Mouse (Mus musculus) adrenal gland, postnatal 36 days (tissue): ENCODE results near the gene Tubb2a. TPM values are rescaled to one million over a fixed set of nuclear protein-coding genes. Genes with fewer than 3 reads are reported as not detected.
A peak's percentile ranks its signal among the peaks of the same experiment; 100 is the strongest.

Experiments used
- DNase-seq, 2 experiments: peaks; one replicate each; pipeline ENCODE4 v3.0.0; 2021; ENCODE audit warnings: mixed read lengths in 1 of 2
- total RNA-seq, 2 experiments: library from RNA; stranded (reverse); gene quantifications; 2 replicates each; pipeline ENCODE4 v1.2.3; 2021

The Tubb2a gene
- total RNA-seq, 2 experiments from 2014 or later: 24.6 to 42.9 TPM

DNA sequence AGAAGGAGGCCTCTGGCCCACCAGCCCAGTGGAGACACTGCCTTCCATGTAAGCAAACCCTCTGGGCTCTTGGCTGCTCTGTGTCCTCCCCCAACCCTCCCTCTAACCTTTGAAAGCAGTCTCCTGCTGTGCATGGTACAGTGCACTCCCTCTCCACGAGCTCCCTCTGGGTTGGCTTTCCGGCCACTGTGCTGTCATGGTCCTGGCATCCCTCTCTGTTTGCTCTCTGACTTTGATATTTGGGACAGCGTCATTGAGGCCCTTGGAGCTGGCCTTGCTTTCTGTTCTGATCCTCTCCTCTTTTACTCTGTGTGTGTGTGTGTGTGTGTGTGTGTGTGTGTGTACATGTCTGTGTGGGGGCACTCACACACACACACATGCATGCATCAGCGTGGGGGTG, 23.4 kb downstream of the Tubb2a start:
- peak; percentile 30 to 48 for DNase-seq

DNA sequence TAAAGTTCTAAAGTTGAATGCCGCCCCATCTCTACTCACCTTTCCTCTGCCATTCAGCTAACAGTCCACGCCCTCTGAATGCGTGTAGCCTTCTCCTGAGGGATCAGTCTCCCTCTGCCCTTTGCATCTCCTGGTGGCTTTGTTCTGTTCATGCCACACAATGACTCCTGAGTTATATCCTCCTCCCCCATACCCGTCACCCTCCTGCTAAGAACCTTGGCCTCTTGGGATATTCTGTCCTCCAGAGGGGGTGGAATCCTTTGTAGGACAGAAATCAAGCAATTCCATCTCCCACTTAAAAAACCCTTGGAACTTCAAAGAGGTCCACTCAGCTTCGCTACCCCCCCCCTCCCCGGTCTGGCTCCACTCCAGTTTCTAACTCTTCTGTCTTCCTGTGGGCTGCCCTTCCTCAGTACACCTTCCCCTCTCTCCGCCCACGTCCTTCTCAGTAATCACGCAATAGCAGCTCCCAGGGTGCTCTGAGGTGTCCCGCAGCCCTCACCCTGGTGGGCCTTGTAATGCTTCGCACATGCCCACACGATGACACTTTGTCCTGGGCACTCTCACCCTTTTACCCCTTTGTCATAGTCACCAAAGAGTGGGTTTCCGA, 24.0 kb downstream of the Tubb2a start:
- peak; percentile 20 to 28 for DNase-seq

- DNase-seq: no peak
These were observed 26.1 kb downstream of the Tubb2a start for GRCm38 (mm10) chr13:34051692-34052091.

DNA sequence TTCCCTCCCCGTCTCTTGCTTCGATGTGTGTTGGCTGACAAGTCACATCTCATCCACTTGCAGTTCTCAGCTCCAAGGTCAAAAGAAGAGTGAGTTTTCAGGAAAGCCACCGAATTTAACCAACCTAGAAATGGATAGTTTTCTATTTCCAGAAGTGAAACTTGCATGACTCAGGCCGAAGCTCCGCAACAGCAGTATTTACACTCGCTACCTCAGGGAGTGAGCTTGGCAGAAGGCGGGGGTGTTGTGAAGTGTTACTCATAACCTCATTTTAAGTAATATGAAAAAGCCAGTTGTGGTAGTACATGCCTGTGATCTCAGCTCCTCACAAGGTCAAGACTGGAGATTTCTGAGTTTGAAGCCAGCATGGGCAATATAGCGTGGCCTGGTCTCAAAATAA, 27.3 kb downstream of the Tubb2a start:
- peak; percentile 44 to 51 for DNase-seq

GRCm38 (mm10) chr13:34047526-34047925, 30.3 kb downstream of the Tubb2a start:
- no peak for DNase-seq

DNA sequence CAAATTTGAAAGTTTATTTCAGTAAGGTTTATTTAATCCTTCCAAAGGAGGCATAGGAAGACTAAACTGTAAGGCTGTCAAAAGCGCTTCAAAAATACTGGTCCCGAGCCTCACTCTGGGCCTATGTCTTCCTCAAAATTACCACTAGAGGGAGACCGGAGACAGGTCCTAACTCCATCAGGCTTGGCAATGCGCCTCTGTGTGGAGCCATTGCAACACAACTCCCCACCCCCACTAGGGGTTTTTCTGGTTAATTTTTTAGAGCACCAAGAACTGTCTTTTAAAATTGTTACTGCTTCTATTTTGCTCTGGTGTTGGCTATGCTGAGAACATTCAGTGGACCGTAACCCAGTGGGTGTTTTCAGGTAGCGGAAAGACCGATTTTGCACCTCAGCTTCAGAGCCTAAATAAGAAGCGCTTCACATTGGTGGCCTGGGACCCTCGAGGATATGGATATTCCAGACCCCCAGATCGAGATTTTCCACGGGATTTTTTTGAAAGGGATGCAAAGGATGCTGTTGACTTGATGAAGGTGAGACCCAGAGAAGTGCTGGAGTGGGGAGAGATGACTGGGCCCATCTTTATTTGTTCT, 31.3 kb downstream of the Tubb2a start:
- peak; percentile 75 to 82 for DNase-seq

DNA sequence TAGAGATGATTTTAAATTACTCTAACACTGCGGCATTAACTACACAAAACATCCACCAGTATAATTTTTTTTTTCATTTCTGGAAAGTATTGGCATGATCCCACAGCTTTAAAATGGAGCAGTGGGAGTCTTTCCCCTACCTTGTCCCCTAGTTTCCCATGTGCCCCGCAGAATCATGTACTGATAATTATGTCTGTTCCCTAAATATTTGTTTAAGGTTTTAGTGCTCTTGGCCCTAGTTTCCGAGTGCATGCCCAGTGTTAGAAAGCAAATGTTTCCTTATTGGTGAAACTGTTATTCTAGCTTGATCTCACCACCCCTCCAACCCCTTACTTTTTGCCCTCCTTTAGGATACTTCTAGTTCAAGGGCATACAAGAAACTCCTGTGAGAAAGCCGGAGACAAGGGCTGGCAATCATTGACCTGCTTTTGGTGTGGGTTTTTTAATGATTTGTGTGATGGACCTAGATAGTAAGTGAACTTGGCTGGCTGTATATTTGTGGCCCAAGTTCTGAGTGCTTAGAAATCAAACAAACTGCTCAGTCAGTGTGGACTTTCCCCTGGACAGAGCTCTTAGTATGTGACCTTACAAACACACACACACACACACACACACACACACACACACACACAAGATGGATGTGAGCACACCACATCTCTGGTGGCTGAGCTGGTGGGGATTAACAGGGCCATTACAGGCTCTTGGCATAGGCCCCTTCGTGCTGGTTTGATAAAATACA, 32.1 kb downstream of the Tubb2a start:
- no peak for DNase-seq

DNA sequence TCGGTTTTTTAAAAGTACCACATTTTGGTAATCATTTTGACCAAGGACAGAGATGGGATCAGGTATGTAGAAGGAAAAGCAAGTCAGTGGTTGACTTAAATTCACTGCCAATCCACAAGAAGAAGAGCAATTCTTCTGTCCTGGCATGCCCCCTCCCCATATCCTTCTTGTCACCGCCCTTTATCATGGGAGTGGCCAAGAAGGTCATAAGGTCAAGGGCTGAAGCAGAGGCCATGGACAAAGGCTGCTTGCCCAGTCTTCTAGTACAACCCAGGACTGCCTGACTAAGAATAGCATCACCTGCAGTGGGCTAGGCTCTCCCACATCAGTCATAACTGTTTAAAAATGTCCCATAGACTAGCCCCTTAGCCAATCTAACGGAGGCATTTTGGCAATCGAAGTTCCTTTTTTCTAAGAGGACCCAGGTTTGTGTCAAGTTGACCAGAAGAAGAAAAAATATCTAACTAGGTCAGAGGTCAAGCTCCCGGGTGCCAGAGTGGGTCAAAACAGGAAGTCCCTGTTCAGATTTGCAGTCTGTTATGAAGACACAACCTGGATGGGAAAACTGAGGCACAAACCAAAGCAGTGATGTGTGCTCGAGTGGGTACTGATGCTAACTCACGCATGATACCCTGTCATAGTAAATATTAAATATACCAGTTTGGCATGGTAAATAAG, 34.0 kb downstream of the Tubb2a start:
- no peak for DNase-seq

- DNase-seq: no peak
These were observed 37.7 kb downstream of the Tubb2a start for GRCm38 (mm10) chr13:34040091-34040490.

DNA sequence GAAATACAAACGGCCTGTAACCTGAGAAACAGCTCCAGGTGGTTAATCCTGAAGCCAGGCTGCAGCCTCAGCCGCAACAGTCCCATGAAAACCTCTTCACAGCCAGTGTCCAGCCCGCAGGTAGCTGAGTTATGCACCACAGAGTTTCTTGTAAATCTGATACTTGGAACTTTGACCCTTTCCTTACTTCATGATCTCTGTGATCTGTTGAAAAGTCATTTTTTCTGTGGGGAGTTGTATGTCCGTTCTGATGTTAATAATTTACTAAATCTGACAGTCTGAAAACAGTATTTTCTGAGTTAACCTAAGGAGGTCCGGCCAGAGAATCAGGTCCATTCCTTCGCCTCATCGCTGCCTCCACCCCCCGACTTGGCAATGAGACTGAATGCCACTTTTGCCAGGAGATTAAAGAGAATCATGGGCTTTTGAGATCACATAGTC, 38.9 kb downstream of the Tubb2a start:
- DNase-seq: no peak

DNA sequence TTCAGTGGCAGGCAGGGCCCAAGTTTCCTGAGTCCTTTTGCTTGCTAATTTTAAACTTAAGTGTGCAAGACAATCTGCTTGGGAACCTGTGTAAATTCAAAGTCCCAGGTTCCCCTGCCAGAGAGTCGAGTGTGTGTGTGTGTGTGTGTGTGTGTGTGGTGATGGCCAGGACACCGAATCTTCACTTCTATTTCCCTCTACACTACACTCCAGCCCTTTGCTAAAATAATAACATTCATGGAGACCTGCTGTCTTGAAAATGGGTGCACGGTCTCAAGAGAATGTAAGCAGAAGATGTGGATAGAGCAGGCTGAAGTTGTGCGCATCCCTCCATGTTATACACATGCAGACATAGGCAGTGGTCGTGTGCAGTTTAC, 39.8 kb downstream of the Tubb2a start:
- no peak for DNase-seq

DNA sequence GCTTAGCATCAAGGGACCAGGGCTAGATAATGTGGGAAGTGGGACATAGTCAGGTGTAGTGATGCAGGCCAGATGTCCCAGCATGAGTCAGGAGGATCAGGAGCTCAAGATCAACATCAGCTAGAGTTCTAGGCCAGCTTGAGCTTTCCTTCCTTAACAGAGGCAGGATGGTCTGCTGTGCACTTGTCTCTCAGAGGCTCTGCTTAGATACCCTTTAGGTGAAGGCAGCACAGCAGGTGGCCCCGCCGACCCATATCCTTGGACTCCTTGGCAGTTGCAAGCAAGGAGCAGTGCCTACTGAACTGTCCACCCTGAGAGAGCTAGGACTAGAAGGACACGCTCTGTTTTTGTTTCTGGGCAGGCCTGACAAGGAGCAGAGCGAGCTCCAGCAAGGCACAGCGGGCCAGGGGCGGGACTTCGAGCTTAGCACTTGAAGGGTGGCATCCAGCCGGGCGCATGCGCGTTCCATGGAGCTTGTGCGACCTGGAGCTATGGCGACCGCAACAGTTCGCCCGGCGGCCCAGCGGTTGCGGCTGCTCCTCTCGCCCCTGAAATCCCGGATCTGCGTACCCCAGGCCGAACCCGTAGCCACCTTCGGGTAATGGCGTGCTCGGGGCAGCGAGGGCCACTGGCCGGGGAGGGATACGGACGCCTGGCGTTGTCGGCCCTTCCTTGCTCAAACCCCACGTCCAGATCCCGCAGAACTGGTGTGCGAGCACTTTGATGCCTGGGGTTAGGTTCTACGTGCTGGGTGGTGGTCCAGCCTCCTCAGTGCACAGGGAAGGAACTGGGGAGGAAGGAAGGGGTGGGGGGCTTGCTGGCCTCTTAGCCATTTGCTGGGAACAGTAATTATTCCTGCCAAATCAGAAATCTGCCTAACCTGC, 40.4 kb downstream of the Tubb2a start, which contains the start of gene Bphl:
Gene Bphl (plus strand): TSS at position 426 of the 884 bp plus-strand sequence.
- DNase-seq: peak; percentile 96 to 97

GRCm38 (mm10) chr13:34036726-34037125, 41.1 kb downstream of the Tubb2a start:
- DNase-seq: no peak

GRCm38 (mm10) chr13:34035424-34035823, 42.4 kb downstream of the Tubb2a start:
- no peak for DNase-seq

DNA sequence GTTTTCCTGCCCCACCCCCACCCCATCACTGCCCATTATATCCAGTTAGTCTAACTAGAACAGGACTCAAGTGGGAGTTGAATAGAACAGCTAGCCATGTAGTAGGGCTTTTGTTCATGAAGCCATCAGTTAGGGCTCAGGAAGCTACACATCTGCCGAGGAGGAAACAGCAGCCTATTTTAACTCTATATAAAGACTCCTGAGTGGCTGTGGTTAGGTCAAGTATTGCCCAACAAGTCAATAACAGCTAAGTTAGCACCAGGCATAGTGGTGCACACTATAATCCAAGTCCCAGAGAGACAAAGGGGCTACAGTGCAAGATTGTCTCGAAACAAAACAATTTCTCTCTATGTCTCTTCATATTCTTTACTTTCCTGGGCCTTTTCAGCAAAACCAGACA, 45.8 kb downstream of the Tubb2a start:
- no peak for DNase-seq

Other genes starting within 250 kb of the Tubb2a start
- gene Serpinb6e, start 234.6 kb downstream of the Tubb2a start, total RNA-seq: not detected
- under 1 TPM in 1 of 2 experiments, not detected in 1; 0.36 TPM for gene Serpinb6c, start 172.3 kb downstream of the Tubb2a start, total RNA-seq
- gene Nqo2, start 113.3 kb downstream of the Tubb2a start, total RNA-seq: 10 to 100 TPM; 30.1 to 69.5 TPM
- 10 to 100 TPM; 29.9 to 35.4 TPM for gene Ripk1, start 75.6 kb downstream of the Tubb2a start, total RNA-seq
- 100 to 1,000 TPM; 425 to 528 TPM for gene Serpinb6a, start 75.2 kb downstream of the Tubb2a start, total RNA-seq
- 10 to 100 TPM; 89.7 to 98.7 TPM for gene Bphl, start 40.4 kb downstream of the Tubb2a start, total RNA-seq
- gene Tubb2b, start 52.5 kb upstream of the Tubb2a start, total RNA-seq: 1 to 10 TPM; 1.4 to 2.2 TPM
- 10 to 100 TPM; 33.9 to 41.6 TPM for gene Psmg4, start 85.0 kb upstream of the Tubb2a start, total RNA-seq